Mouse (Mus musculus): ENCODE measurements around the gene Olfr393. TPM values are rescaled to one million over a fixed set of nuclear protein-coding genes. Genes with fewer than 3 reads are reported as not detected.

Olfr393 gene
- not detected for polyA plus RNA-seq (2021)

DNA sequence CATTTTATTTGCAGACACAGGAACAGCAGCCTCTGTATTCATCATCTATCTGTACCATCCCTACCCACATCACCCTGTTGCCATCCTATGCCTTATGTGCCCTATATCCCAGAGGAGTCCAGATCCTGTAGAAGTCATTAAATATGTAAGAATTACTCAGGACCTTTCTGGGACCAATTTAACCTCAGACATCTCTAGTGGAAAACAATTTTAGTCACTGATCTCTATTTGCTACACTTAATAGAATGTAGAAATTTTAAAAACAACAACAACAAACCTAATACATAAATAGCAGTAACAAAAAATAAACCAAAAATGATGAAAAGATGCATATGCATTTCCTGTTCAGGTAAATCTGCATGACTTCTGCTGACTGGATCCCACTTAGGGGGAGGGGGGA lies at the start of gene Olfr393:
Gene Olfr393, minus strand, starts transcription at position 101 of the 400 bp plus-strand sequence.
- POLR2A ChIA-PET, result no interaction called here
- peaks cover 3% of the 10 kb centered on the region for H3K27me3 ChIP-seq
- CTCF ChIA-PET, result no interaction called here
- ATAC-seq (no peak), DNase-seq (ENCODE audit: low read depth, low spot score) (no peak)
- in situ Hi-C loops (cut with MboI; ENCODE audit: low pct_unique_long_range_greater_than_20kb), result no loop called here
- TF ChIP-seq CTCF (IDR thresholded peaks at IDR 0.05), result no peak

DNA sequence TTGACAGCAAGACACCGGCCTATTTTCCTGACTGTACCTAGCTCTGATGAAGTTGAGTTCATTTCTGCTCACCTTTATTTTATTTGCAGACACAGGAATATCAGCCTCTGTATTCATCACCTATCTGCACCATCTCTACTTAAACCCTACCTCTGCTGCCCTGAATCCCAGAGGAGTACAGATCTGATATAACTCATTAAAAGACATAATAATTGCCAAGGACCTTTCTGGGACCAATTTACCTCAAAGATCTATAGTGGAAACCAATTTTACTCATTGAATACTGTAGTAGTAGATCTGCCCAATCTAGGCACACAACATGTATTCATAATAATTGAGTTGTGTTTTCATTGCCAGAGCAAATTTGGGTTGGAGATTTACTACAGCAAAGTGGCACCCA lies 39.4 kb upstream of the Olfr393 start, which contains the start of gene Olfr394:
Gene Olfr394, minus strand, starts transcription at position 101 of the 400 bp plus-strand sequence.
- ChIA-PET POLR2A (no interaction called here), CTCF (no interaction called here)
- ATAC-seq (no peak), DNase-seq (ENCODE audit: low read depth, low spot score) (no peak)
- TF ChIP-seq CTCF (IDR thresholded peaks at IDR 0.05), result no peak
- no peaks in the 10 kb centered on the region for H3K27me3 ChIP-seq
- in situ Hi-C loops (cut with MboI; ENCODE audit: low pct_unique_long_range_greater_than_20kb), result no loop called here

DNA sequence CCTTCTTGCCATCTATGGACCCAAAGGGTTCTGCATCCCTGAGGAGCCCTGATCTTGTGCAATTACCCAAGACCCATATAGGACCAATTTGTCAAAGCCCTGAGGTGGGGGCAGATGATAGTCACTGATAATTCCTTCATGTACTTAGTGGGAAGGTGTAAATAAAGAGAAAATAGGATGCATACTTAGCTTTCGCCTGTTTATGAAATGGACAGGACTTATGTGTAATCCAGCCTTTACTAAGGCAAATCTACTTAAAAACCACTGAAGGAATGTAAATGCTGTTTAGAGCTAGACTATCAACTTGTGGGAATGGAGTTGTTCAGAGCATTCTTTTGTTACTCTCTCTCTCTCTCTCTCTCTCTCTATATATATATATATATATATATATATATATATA lies 34.3 kb downstream of the Olfr393 start, which contains the start of gene Olfr392:
Gene Olfr392, minus strand, starts transcription at position 101 of the 400 bp plus-strand sequence.
- ChIA-PET POLR2A (no interaction called here), CTCF (no interaction called here)
- ATAC-seq (no peak), DNase-seq (ENCODE audit: low read depth, low spot score) (no peak)
- H3K27me3 ChIP-seq, result no peaks in the 10 kb centered on the region
- no peak for TF ChIP-seq CTCF (IDR thresholded peaks at IDR 0.05)
- in situ Hi-C loops (cut with MboI; ENCODE audit: low pct_unique_long_range_greater_than_20kb), result no loop called here

DNA sequence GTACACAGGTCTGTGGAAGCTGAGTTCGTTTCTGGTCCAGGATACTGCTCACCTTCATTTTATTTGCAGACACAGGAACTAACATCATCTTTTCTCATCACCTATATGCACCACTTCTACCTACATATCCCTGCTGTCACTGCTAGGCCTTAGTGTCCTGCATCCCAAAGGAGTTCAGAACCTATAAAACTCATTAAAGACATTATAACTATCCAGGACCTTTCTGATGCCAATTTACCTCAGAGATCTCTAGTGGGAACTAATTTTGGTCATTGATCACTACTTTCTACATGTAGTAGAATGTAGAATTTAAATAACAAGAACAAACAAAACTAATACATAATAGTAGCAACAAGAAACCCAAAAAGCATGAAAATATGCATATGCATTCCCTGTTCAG lies 48.3 kb downstream of the Olfr393 start, which contains the start of gene Olfr391-ps:
Gene Olfr391-ps, minus strand, starts transcription at position 101 of the 400 bp plus-strand sequence.
- H3K27me3 ChIP-seq, result no peaks in the 10 kb centered on the region
- ATAC-seq, result no peak
- TF ChIP-seq CTCF (IDR thresholded peaks at IDR 0.05), result no peak
- CTCF ChIA-PET, result no interaction called here
- in situ Hi-C loops (cut with MboI; ENCODE audit: low pct_unique_long_range_greater_than_20kb), result no loop called here
- POLR2A ChIA-PET, result no interaction called here
- no peak for DNase-seq (ENCODE audit: low read depth, low spot score)

Other genes starting within 250 kb of the Olfr393 start
- not detected for gene Zfp735, start 162.7 kb downstream of the Olfr393 start, polyA plus RNA-seq (2021)
- gene Olfr389, start 70.7 kb downstream of the Olfr393 start, polyA plus RNA-seq (2021), result not detected
- not detected for gene Olfr390, start 68.5 kb downstream of the Olfr393 start, polyA plus RNA-seq (2021)
- gene Olfr391-ps, start 48.4 kb downstream of the Olfr393 start, polyA plus RNA-seq (2021), result not detected
- gene Olfr392, start 34.4 kb downstream of the Olfr393 start, polyA plus RNA-seq (2021), result not detected
- not detected for gene Olfr394, start 39.3 kb upstream of the Olfr393 start, polyA plus RNA-seq (2021)
- gene Olfr395, start 57.8 kb upstream of the Olfr393 start, polyA plus RNA-seq (2021), result not detected
- gene Olfr23, start 85.2 kb upstream of the Olfr393 start, polyA plus RNA-seq (2021), result not detected
- not detected for gene Olfr397, start 109.4 kb upstream of the Olfr393 start, polyA plus RNA-seq (2021)
- gene Olfr398, start 139.0 kb upstream of the Olfr393 start, polyA plus RNA-seq (2021), result not detected
- gene Olfr139, start 205.1 kb upstream of the Olfr393 start, polyA plus RNA-seq (2021), result not detected
- not detected for gene Olfr399, start 205.2 kb upstream of the Olfr393 start, polyA plus RNA-seq (2021)
- gene Zfp616, start 218.5 kb upstream of the Olfr393 start, polyA plus RNA-seq (2021), result not detected